Comparison of ENCODE assay signal across 18 mouse cellular contexts in genomic region chr2:180474864-180475263, GRCm38 (mm10). TPM values are rescaled to one million over a fixed set of nuclear protein-coding genes. Genes with fewer than 3 reads are reported as not detected.
"Had no signal": no experiment of that assay in that cellular context is flagged by ENCODE, and none has a peak within 500 bp of the region (broad histone marks: within the 10 kb centered on the region; RNA-seq: fewer than 3 reads in every experiment).

No protein-coding gene starts in this region.

- H3K4me1 ChIP-seq: stomach, embryonic 15.5 days had no signal

- H3K4me3 ChIP-seq: neural tube, embryonic 13.5 days; neural tube, embryonic 15.5 days; stomach, embryonic 15.5 days had no signal

- DNase-seq: retina, postnatal 1 day; right cerebral cortex, adult 18-20 months; right cerebral cortex, postnatal 14 days; right cerebral cortex, postnatal 25 days; right cerebral cortex, postnatal 4 days; spleen, adult 18-20 months; thymus, adult 18-20 months; thymus, adult 2 months; thymus, postnatal 14 days; thymus, postnatal 25 days; thymus, postnatal 36 days; thymus, postnatal 4 days had no signal

- H3K27ac ChIP-seq: neural tube, embryonic 13.5 days; neural tube, embryonic 15.5 days; stomach, embryonic 15.5 days; stomach, postnatal 0 days had no signal

- H3K9ac ChIP-seq: neural tube, embryonic 13.5 days; neural tube, embryonic 15.5 days; stomach, embryonic 15.5 days had no signal

- H3K4me2 ChIP-seq: neural tube, embryonic 13.5 days; neural tube, embryonic 15.5 days; stomach, embryonic 15.5 days had no signal

- H3K36me3 ChIP-seq: neural tube, embryonic 13.5 days; neural tube, embryonic 15.5 days; stomach, embryonic 15.5 days had no signal

- H3K9me3 ChIP-seq: neural tube, embryonic 13.5 days; neural tube, embryonic 15.5 days; stomach, embryonic 15.5 days had no signal

RNA-seq across cellular contexts. Expression of gene Ntsr1, which starts 24.9 kb away (rescaled TPM):
- total RNA-seq: neutrophil, adult 5-6 weeks had no signal
- polyA plus RNA-seq: spleen, adult 2 months had no signal
